Mouse (Mus musculus) CH12.LX (cell line): ENCODE results near the gene Cbx2. TPM values are rescaled to one million over a fixed set of nuclear protein-coding genes. Genes with fewer than 3 reads are reported as not detected.

Experiments used
- DNase-seq: peaks from one replicate; pipeline ENCODE4 v3.0.0-alpha.2; 2013; ENCODE audit errors: extremely low read depth
- H3K27ac ChIP-seq: 2 replicates; pipeline ENCODE4 v1.5.1; 2012; ENCODE audit warnings: low read depth, mild to moderate bottlenecking, control low read depth, moderate library complexity; ENCODE audit not compliant: insufficient read depth
- H3K27me3 ChIP-seq: replicated peaks from 2 replicates; pipeline ENCODE3; 2012; ENCODE audit warnings: inconsistent platforms
- H3K36me3 ChIP-seq, 2 experiments: replicated peaks in 1 of 2; 2 replicates each; pipeline versions ENCODE3 to v1.6.1; 2012; ENCODE audit warnings: inconsistent platforms in 1 of 2, low read length in 1 of 2, mild to moderate bottlenecking in 1 of 2, mixed read lengths in 1 of 2, moderate library complexity in 1 of 2; ENCODE audit not compliant: control insufficient read depth in 1 of 2, insufficient read depth in 1 of 2
- H3K4me1 ChIP-seq, 2 experiments: 2 replicates each; pipeline ENCODE4 v1.6.1; 2012; ENCODE audit warnings: inconsistent platforms in 1 of 2, moderate library complexity in 1 of 2; ENCODE audit not compliant: insufficient read depth in 2 of 2, control insufficient read depth in 1 of 2
- H3K4me2 ChIP-seq: 2 replicates; pipeline ENCODE4 v1.6.1; 2012; ENCODE audit warnings: low read depth, mild to moderate bottlenecking, control low read depth; ENCODE audit not compliant: poor library complexity, insufficient read depth, severe bottlenecking
- H3K4me3 ChIP-seq, 3 experiments: fragments of 150-350 bp in 1 of 3; sonication (generic) in 1 of 3; replicated peaks in 1 of 3; 2 replicates each; pipeline versions ENCODE3 to v1.5.1; 2011 to 2012; ENCODE audit warnings: low read depth in 2 of 3, low read length in 2 of 3, mild to moderate bottlenecking in 2 of 3, moderate library complexity in 2 of 3, control low read depth in 1 of 3, improper control_type of control experiment in 1 of 3, inconsistent platforms in 1 of 3, mixed read lengths in 1 of 3; ENCODE audit not compliant: poor library complexity in 1 of 3
- H3K79me2 ChIP-seq: replicated peaks from 2 replicates; pipeline ENCODE4 v1.6.1; 2012; ENCODE audit warnings: mild to moderate bottlenecking, moderate library complexity; ENCODE audit not compliant: control insufficient read depth, poor library complexity, insufficient read depth, severe bottlenecking; ENCODE audit errors: extremely low read depth
- H3K9ac ChIP-seq: 2 replicates; pipeline ENCODE4 v1.6.1; 2012; ENCODE audit warnings: low read depth, mild to moderate bottlenecking, control low read depth, moderate library complexity; ENCODE audit not compliant: insufficient read depth
- H3K9me3 ChIP-seq: replicated peaks from 2 replicates; pipeline ENCODE3; 2012; ENCODE audit warnings: low read length, inconsistent platforms, mixed read lengths
- BHLHE40 ChIP-seq: IDR thresholded peaks from 2 replicates; pipeline ENCODE4 v1.6.1; 2011; ENCODE audit warnings: mild to moderate bottlenecking, low read depth, low read length, improper control_type of control experiment
- CHD1 ChIP-seq: IDR thresholded peaks from 2 replicates; pipeline ENCODE4 v1.6.1; 2012; ENCODE audit warnings: low read depth, low read length, improper control_type of control experiment, inconsistent platforms
- CHD2 ChIP-seq: IDR thresholded peaks from 2 replicates; pipeline ENCODE4 v1.6.1; 2011; ENCODE audit warnings: low read length, improper control_type of control experiment
- CTCF ChIP-seq, 2 experiments: IDR thresholded peaks in 1 of 2; conservative IDR thresholded peaks in 1 of 2; 2 replicates each; pipeline ENCODE4 v1.5.1; 2011 to 2012; ENCODE audit warnings: low read depth in 2 of 2, low read length in 2 of 2, improper control_type of control experiment in 1 of 2, inconsistent platforms in 1 of 2, mild to moderate bottlenecking in 1 of 2, moderate library complexity in 1 of 2
- E2F4 ChIP-seq: IDR thresholded peaks from 2 replicates; pipeline ENCODE4 v1.6.1; 2011; ENCODE audit warnings: low read depth, low read length, improper control_type of control experiment; ENCODE audit not compliant: insufficient replicate concordance
- EP300 ChIP-seq: IDR thresholded peaks from 2 replicates; pipeline ENCODE4 v1.6.1; 2011; ENCODE audit warnings: low read length, improper control_type of control experiment
- ETS1 ChIP-seq: conservative IDR thresholded peaks from 2 replicates; pipeline ENCODE4 v1.6.1; 2012; ENCODE audit warnings: low read depth, mild to moderate bottlenecking, inconsistent platforms, low read length, improper control_type of control experiment, moderate library complexity
- IRF4 ChIP-seq: IDR thresholded peaks from 2 replicates; pipeline ENCODE4 v1.6.1; 2014; ENCODE audit warnings: low read depth, mild to moderate bottlenecking, inconsistent platforms, low read length, improper control_type of control experiment
- JUN ChIP-seq: IDR thresholded peaks from 2 replicates; pipeline ENCODE4 v1.6.1; 2011; ENCODE audit warnings: low read depth, mild to moderate bottlenecking, low read length, improper control_type of control experiment, moderate library complexity; ENCODE audit not compliant: insufficient read depth
- JUND ChIP-seq: conservative IDR thresholded peaks from 2 replicates; pipeline ENCODE4 v1.6.1; 2011; ENCODE audit warnings: low read depth, low read length, improper control_type of control experiment
- MAX ChIP-seq: IDR thresholded peaks from 2 replicates; pipeline ENCODE4 v1.6.1; 2011; ENCODE audit warnings: low read length, improper control_type of control experiment
- MAZ ChIP-seq: IDR thresholded peaks from 2 replicates; pipeline ENCODE4 v1.6.1; 2012; ENCODE audit warnings: low read depth, mild to moderate bottlenecking, inconsistent platforms, low read length, improper control_type of control experiment, moderate library complexity
- MEF2A ChIP-seq: IDR thresholded peaks from 2 replicates; pipeline ENCODE4 v1.6.1; 2014; ENCODE audit warnings: low read depth, mild to moderate bottlenecking, inconsistent platforms, low read length, improper control_type of control experiment, borderline replicate concordance
- MYC ChIP-seq: IDR thresholded peaks from 2 replicates; pipeline ENCODE4 v1.6.1; 2011; ENCODE audit warnings: low read depth, mild to moderate bottlenecking, improper control_type of control experiment, low read length
- PAX5 ChIP-seq: IDR thresholded peaks from 2 replicates; pipeline ENCODE4 v1.6.1; 2012; ENCODE audit warnings: low read length, inconsistent platforms, mixed read lengths
- RAD21 ChIP-seq: IDR thresholded peaks from 2 replicates; pipeline ENCODE4 v1.6.1; 2011; ENCODE audit warnings: low read depth, mild to moderate bottlenecking, low read length, improper control_type of control experiment, moderate library complexity
- SIN3A ChIP-seq: IDR thresholded peaks from 2 replicates; pipeline ENCODE4 v1.6.1; 2012; ENCODE audit warnings: low read length, improper control_type of control experiment, inconsistent platforms
- SMC3 ChIP-seq: IDR thresholded peaks from 2 replicates; pipeline ENCODE4 v1.6.1; 2011; ENCODE audit warnings: low read depth, low read length, improper control_type of control experiment
- USF2 ChIP-seq: conservative IDR thresholded peaks from 2 replicates; pipeline ENCODE4 v1.6.1; 2011; ENCODE audit warnings: low read depth, low read length, improper control_type of control experiment
- ZMIZ1 ChIP-seq: IDR thresholded peaks from 2 replicates; pipeline ENCODE4 v1.6.1; 2012; ENCODE audit warnings: low read depth, mild to moderate bottlenecking, inconsistent platforms, low read length, improper control_type of control experiment
- ZNF384 ChIP-seq: IDR thresholded peaks from 2 replicates; pipeline ENCODE4 v1.6.1; 2012; ENCODE audit warnings: low read depth, low read length, improper control_type of control experiment, inconsistent platforms
- dilution Hi-C: fragments of 300-500 bp; cut with MboI; formaldehyde crosslinking; loops from 2 replicates; pipeline ENCODE4 v1.14.3; 2020; ENCODE audit warnings: low sequenced_read_pairs; ENCODE audit not compliant: extremely low pct_unique_long_range_greater_than_20kb, extremely low pct_ligation_motif_present
- in situ Hi-C: fragments of 300-500 bp; cut with MboI; formaldehyde crosslinking; loops from 3 replicates; pipeline ENCODE4 v1.14.3; 2019; ENCODE audit warnings: low sequenced_read_pairs, low pct_ligation_motif_present, low pct_unique_long_range_greater_than_20kb, mixed read lengths
- polyA plus RNA-seq: library from polyadenylated mRNA; unstranded; fragments of >175 nt; gene quantifications from 2 replicates; pipeline ENCODE4 v1.2.1, GENCODE M21; 2012; ENCODE audit warnings: low read depth; ENCODE audit not compliant: insufficient read length
- total RNA-seq, 2 experiments: library from RNA; depleted of rRNA; stranded (reverse); fragments of 300-350 nt in 1 of 2; fragments of >200 nt in 1 of 2; gene quantifications; 2 replicates each; pipeline ENCODE4 v1.2.3; 2012 to 2014

The Cbx2 gene
- total and polyA plus RNA-seq, 3 experiments = 2.8 to 15.5 (median 3.9) TPM

DNA sequence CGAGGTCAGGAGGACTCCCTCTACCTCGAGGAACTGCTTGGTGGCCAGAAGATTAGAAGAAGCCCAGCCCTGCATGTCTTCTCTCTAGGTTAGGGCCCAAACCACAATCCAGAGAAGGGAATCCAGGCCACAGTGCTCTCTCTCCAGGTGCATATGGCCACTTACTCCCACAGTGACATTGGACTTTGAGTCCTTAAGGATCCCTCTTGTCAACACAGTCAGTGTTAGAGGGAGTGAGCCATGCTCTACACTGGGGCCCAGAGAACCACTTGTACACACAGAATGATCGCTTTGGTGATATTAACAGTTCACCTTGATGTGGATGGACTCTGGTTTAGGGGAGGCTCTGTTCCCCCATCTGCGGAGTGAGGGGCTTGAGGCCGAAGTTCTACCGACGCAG is 49.5 kb downstream of the Cbx2 start:
- no peaks in the 10 kb centered on the region for H3K79me2 ChIP-seq
- no peak for TF ChIP-seq MAX
- no peak for TF ChIP-seq IRF4
- TF ChIP-seq CTCF (conservative IDR thresholded peaks at IDR 0.05 in 1 of 2, IDR thresholded peaks at IDR 0.05 in 1 of 2; ENCODE audit: low read depth in 2 of 2, low read length in 2 of 2) = no peak
- TF ChIP-seq EP300 = no peak
- TF ChIP-seq JUN = no peak
- dilution Hi-C loops (no loop called here), in situ Hi-C loops (no loop called here)
- H3K9ac ChIP-seq = no peak overlapping the region
- no peak overlapping the region for H3K4me3 ChIP-seq
- H3K4me2 ChIP-seq = no peak overlapping the region
- H3K27me3 ChIP-seq = peaks cover 61% of the 10 kb centered on the region
- no peak overlapping the region for H3K27ac ChIP-seq
- peaks cover 18% of the 10 kb centered on the region for H3K9me3 ChIP-seq
- DNase-seq = no peak
- peaks cover 7 to 17% of the 10 kb centered on the region in 2 experiments for H3K4me1 ChIP-seq
- peaks cover 0 to 1% of the 10 kb centered on the region in 2 experiments for H3K36me3 ChIP-seq

- H3K79me2 ChIP-seq = no peaks in the 10 kb centered on the region
- no peak overlapping the region for H3K4me3 ChIP-seq
- H3K27me3 ChIP-seq = peaks cover 55% of the 10 kb centered on the region
- in situ Hi-C loops (no loop called here), dilution Hi-C loops (no loop called here)
- H3K4me2 ChIP-seq = no peak overlapping the region
- H3K27ac ChIP-seq = no peak overlapping the region
- no peak overlapping the region for H3K9ac ChIP-seq
- TF ChIP-seq BHLHE40 = no peak
- no peak for TF ChIP-seq CHD2
- TF ChIP-seq RAD21 = no peak
- TF ChIP-seq ZNF384 = no peak
- no peak for TF ChIP-seq MEF2A
- no peak for TF ChIP-seq PAX5
- no peak for TF ChIP-seq ETS1
- no peak for TF ChIP-seq MYC
- no peak for TF ChIP-seq CHD1
- no peak for TF ChIP-seq ZMIZ1
- no peak for TF ChIP-seq E2F4
- no peak for TF ChIP-seq USF2
- no peak for TF ChIP-seq MAX
- TF ChIP-seq MAZ = no peak
- no peak for TF ChIP-seq SMC3
- TF ChIP-seq JUND = no peak
- no peak for TF ChIP-seq SIN3A
- H3K9me3 ChIP-seq = peaks cover 21% of the 10 kb centered on the region
- H3K36me3 ChIP-seq = peaks cover 4 to 5% of the 10 kb centered on the region in 2 experiments
- no peak for DNase-seq
- H3K4me1 ChIP-seq = peaks cover 7 to 17% of the 10 kb centered on the region in 2 experiments
These were observed 50.2 kb downstream of the Cbx2 start for GRCm38 (mm10) chr11:119072986-119073385.
